Mouse (Mus musculus) embryonic facial prominence, embryonic 10.5 days (tissue): ENCODE data around the gene Olfml2b. TPM values are rescaled to one million over a fixed set of nuclear protein-coding genes. Genes with fewer than 3 reads are reported as not detected.

Experiments used
- DNase-seq: peaks from one replicate; pipeline ENCODE4 v3.0.0-alpha.2; 2017; ENCODE audit warnings: low spot score
- H3K27ac ChIP-seq: fragments of 300-500 bp; sonication (generic); replicated peaks from 2 replicates; pipeline ENCODE4 v1.5.1; 2016; ENCODE audit warnings: mild to moderate bottlenecking
- H3K27me3 ChIP-seq: fragments of 300-500 bp; sonication (generic); replicated peaks from 2 replicates; pipeline ENCODE4 v1.6.1; 2016; ENCODE audit warnings: low read depth, mild to moderate bottlenecking; ENCODE audit not compliant: poor library complexity, severe bottlenecking
- H3K36me3 ChIP-seq: fragments of 300-500 bp; sonication (generic); replicated peaks from 2 replicates; pipeline ENCODE4 v1.6.1; 2016; ENCODE audit warnings: mild to moderate bottlenecking, moderate library complexity
- H3K4me1 ChIP-seq: fragments of 300-500 bp; sonication (generic); 2 replicates; pipeline ENCODE4 v1.6.1; 2016
- H3K4me3 ChIP-seq: fragments of 300-500 bp; sonication (generic); 2 replicates; pipeline ENCODE4 v1.5.1; 2016; ENCODE audit warnings: mild to moderate bottlenecking, moderate library complexity
- H3K9me3 ChIP-seq: fragments of 300-500 bp; sonication (generic); 2 replicates; pipeline ENCODE4 v1.6.1; 2016; ENCODE audit warnings: mild to moderate bottlenecking
- WGBS: fragments of 180-500 bp; shearing (Covaris S2); methylation state at CpG from one replicate; pipeline ENCODE4 v1.1.7; 2016; 5-methylcytosine and 5-hydroxymethylcytosine counted together
- polyA plus RNA-seq: library from polyadenylated mRNA; unstranded; fragments of >200 nt; fragmentation: Nextera tagmentation; extraction: Ambion mirVana; gene quantifications from 2 replicates; pipeline ENCODE4 v1.2.1, GENCODE M21; 2016

Gene Olfml2b
- polyA plus RNA-seq, 1 experiment from 2014 or later = 5.5 TPM

DNA sequence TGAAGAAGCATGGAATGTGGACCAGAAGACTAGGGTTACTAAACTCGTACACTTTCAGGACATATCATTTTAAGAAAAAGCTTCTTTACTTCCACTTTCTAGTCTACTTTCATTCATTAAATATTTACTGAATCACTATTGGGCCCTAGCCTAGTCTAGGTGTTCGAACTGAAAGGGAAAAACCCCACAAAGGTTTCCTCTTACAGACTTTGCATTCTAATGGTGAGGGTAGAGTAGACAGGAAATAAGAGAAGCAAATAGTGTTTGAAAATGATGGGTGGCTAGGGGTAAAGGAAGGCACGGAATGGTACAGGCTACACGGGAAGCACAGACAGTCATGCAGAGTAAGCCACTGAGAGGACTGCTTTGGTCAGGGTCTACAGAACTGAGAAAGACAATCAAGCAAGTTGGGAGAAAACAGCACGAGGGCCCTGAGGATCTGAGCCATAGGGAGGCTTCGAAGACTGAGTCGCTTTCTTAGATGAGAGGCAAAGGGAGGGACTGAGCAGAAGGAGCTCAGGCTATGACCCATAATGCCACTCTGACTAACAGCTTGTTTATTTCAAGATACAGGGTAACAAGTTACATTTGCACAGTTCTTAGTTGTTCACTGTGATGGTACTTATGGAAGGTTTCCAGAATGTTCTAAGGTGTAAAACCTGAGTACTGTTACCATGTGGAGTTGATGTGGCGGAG is 85.1 kb downstream of the Olfml2b start:
- Histone ChIP-seq H3K36me3 (no peaks in the 10 kb centered on the region), H3K4me3 (no peak overlapping the region), H3K27me3 (no peaks in the 10 kb centered on the region), H3K4me1 (no peaks in the 10 kb centered on the region), H3K9me3 (no peaks in the 10 kb centered on the region), H3K27ac (no peak overlapping the region)
- DNase-seq = no peak
- WGBS = 87% methylated on average over 8 of the region's 8 CpGs

DNA sequence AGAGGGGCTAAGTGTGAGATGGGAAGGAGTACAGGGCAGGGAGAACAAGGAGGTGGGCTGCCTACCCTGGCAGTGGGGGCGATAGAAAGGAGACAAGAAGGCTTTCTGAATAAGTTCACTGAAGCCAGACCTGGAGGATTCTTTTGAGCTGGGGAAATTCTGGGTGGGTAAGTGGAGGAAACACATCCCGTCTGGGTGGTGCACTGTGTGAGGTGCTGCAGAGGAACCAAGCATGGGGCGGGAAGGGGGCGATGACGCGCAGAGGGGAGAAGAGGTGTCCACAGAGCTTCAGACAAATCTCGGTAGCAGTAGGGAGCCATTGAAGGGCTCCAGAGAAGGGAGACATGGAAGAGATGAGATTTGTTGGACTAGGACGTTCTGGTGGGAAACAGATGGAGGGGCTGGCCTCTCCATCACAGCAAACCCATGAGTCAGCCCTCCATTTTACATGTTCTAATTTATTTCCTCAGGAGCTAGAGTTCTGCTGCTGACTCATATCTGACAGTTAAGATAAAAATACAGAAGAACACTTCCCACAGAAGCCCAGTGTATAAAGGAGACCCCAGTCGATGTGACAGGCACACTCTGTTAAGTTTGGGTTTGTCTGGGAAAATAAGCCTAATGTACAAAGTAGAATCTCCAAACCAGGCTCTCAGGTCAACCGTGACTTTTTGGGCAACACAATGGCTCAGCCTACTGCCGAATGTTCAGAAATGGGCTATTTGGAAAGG is 87.7 kb downstream of the Olfml2b start:
- Histone ChIP-seq H3K4me1 (no peaks in the 10 kb centered on the region), H3K27me3 (no peaks in the 10 kb centered on the region), H3K36me3 (no peaks in the 10 kb centered on the region), H3K27ac (no peak overlapping the region), H3K9me3 (no peaks in the 10 kb centered on the region), H3K4me3 (no peak overlapping the region)
- no peak for DNase-seq
- WGBS = 89% methylated on average over 11 of the region's 11 CpGs

Other genes starting within 250 kb of the Olfml2b start
- gene Nos1ap, start 54.7 kb upstream of the Olfml2b start, polyA plus RNA-seq = 6.5 and 8.9 TPM in 2 replicates
- 7.0 and 8.0 TPM in 2 replicates for gene Atf6, start 223.2 kb downstream of the Olfml2b start, polyA plus RNA-seq
- 0.19 TPM in 1 of 2 replicates, not detected in the other for gene Gm26620, start 240.5 kb downstream of the Olfml2b start, polyA plus RNA-seq
- 35.5 and 38.2 TPM in 2 replicates for gene Dusp12, start 241.0 kb downstream of the Olfml2b start, polyA plus RNA-seq